Mouse (Mus musculus) heart, adult 2 months (tissue): ENCODE data around the gene Cpeb3. TPM values are rescaled to one million over a fixed set of nuclear protein-coding genes. Genes with fewer than 3 reads are reported as not detected.

Experiments
- DNase-seq, 2 experiments: peaks; one replicate each; pipeline ENCODE4 v3.0.0; 2021
- H3K27ac ChIP-seq: fragments of 200-600 bp; 2 replicates; pipeline ENCODE4 v1.8.1; 2022
- H3K27me3 ChIP-seq: fragments of 200-500 bp; 2 replicates; pipeline ENCODE4 v1.6.1; 2012; ENCODE audit warnings: mild to moderate bottlenecking, low read length, inconsistent platforms, mixed read lengths; ENCODE audit not compliant: control insufficient read depth, insufficient read depth
- H3K36me3 ChIP-seq: fragments of 200-500 bp; 2 replicates; pipeline ENCODE4 v1.6.1; 2012; ENCODE audit warnings: low read length, inconsistent platforms; ENCODE audit not compliant: control insufficient read depth, insufficient read depth
- H3K4me1 ChIP-seq: fragments of 200-500 bp; 2 replicates; pipeline ENCODE4 v1.6.1; 2011; ENCODE audit warnings: low read length; ENCODE audit not compliant: control insufficient read depth, insufficient read depth
- H3K4me3 ChIP-seq: fragments of 200-600 bp; 2 replicates; pipeline ENCODE4 v1.8.1; 2022
- H3K79me2 ChIP-seq: fragments of 200-500 bp; replicated peaks from 2 replicates; pipeline ENCODE4 v1.6.1; 2012; ENCODE audit warnings: mild to moderate bottlenecking, inconsistent platforms, low read length, moderate library complexity, mixed read lengths; ENCODE audit not compliant: control insufficient read depth, insufficient read depth
- H3K9ac ChIP-seq: fragments of 200-500 bp; 2 replicates; pipeline ENCODE4 v1.6.1; 2012; ENCODE audit warnings: low read depth, mild to moderate bottlenecking, control low read depth, inconsistent platforms, low read length, mixed read lengths
- CTCF ChIP-seq: fragments of 200-600 bp; IDR thresholded peaks from 2 replicates; pipeline ENCODE4 v1.8.1; 2022; ENCODE audit warnings: antibody characterized with exemption, mild to moderate bottlenecking, moderate library complexity
- EP300 ChIP-seq: fragments of 200-500 bp; IDR thresholded peaks from 2 replicates; pipeline ENCODE4 v1.6.1; 2011; ENCODE audit warnings: low read depth, low read length, control low read depth; ENCODE audit not compliant: insufficient read depth
- POLR2A ChIP-seq: fragments of 200-500 bp; IDR thresholded peaks from 2 replicates; pipeline ENCODE4 v1.6.1; 2011; ENCODE audit warnings: mild to moderate bottlenecking, low read depth, low read length, control low read depth; ENCODE audit not compliant: insufficient read depth
- WGBS: fragments of 180-500 bp; shearing (Covaris S2); methylation state at CpG from one replicate; pipeline ENCODE4 v1.1.7; 2018; 5-methylcytosine and 5-hydroxymethylcytosine counted together
- intact Hi-C: fragments of 180-260 bp; cut with DNase I; formaldehyde crosslinking; loops from one replicate; pipeline ENCODE4 v1.15.1; 2025
- polyA plus RNA-seq: library from polyadenylated mRNA; depleted of rRNA; stranded (reverse); fragments of >200 nt; gene quantifications from 2 replicates; pipeline ENCODE4 v1.2.3, GENCODE M21; 2012; rRNA removed
- total RNA-seq, 2 experiments: library from RNA; stranded (reverse); gene quantifications; 2 replicates each; pipeline ENCODE4 v1.2.3; 2021

Gene Cpeb3
- total and polyA plus RNA-seq, 3 experiments, result 35.6 to 96.9 (median 78.9) TPM

GRCm38 (mm10) chr19:37016890-37017289, 191.5 kb downstream of the Cpeb3 start:
- no peaks in the 10 kb centered on the region for H3K79me2 ChIP-seq
- no peak overlapping the region for H3K9ac ChIP-seq
- 91% methylated on average over 6 of the region's 6 CpGs for WGBS
- no peak for DNase-seq
- H3K27ac ChIP-seq, result no peak overlapping the region
- intact Hi-C loops, result no loop called here
- H3K4me3 ChIP-seq, result no peak overlapping the region
- peaks cover 3% of the 10 kb centered on the region; the same call in 1 of the 2 replicates for H3K4me1 ChIP-seq
- H3K27me3 ChIP-seq, result no peaks in the 10 kb centered on the region
- H3K36me3 ChIP-seq, result no peaks in the 10 kb centered on the region; the same call in 1 of the 2 replicates
- TF ChIP-seq CTCF (no peak), EP300 (no peak), POLR2A (no peak)

GRCm38 (mm10) chr19:37014173-37014939, 194.0 kb downstream of the Cpeb3 start:
- Histone ChIP-seq H3K4me3 (no peak overlapping the region), H3K4me1 (no peaks in the 10 kb centered on the region), H3K36me3 (no peaks in the 10 kb centered on the region; the same call in 1 of the 2 replicates), H3K27me3 (no peaks in the 10 kb centered on the region), H3K9ac (no peak overlapping the region), H3K79me2 (no peaks in the 10 kb centered on the region), H3K27ac (no peak overlapping the region)
- intact Hi-C loops, result no loop called here
- WGBS, result 88% methylated on average over 8 of the region's 8 CpGs
- TF ChIP-seq EP300, result no peak
- no peak for TF ChIP-seq POLR2A
- no peak for TF ChIP-seq CTCF
- DNase-seq, result no peak

GRCm38 (mm10) chr19:37013461-37013860, 194.9 kb downstream of the Cpeb3 start:
- no peaks in the 10 kb centered on the region; the same call in 1 of the 2 replicates for H3K36me3 ChIP-seq
- no peak overlapping the region for H3K27ac ChIP-seq
- H3K9ac ChIP-seq, result no peak overlapping the region
- H3K27me3 ChIP-seq, result no peaks in the 10 kb centered on the region
- H3K79me2 ChIP-seq, result no peaks in the 10 kb centered on the region
- no peak for TF ChIP-seq EP300
- TF ChIP-seq POLR2A, result no peak
- no peak for TF ChIP-seq CTCF
- intact Hi-C loops, result no loop called here
- 94% methylated on average over 6 of the region's 6 CpGs for WGBS
- DNase-seq, result no peak
- no peaks in the 10 kb centered on the region for H3K4me1 ChIP-seq
- no peak overlapping the region for H3K4me3 ChIP-seq

GRCm38 (mm10) chr19:37009878-37010281, 198.5 kb downstream of the Cpeb3 start:
- Histone ChIP-seq H3K36me3 (no peaks in the 10 kb centered on the region; the same call in none of the 2 replicates), H3K79me2 (no peaks in the 10 kb centered on the region), H3K4me1 (no peaks in the 10 kb centered on the region), H3K27ac (no peak overlapping the region), H3K27me3 (no peaks in the 10 kb centered on the region), H3K9ac (no peak overlapping the region), H3K4me3 (no peak overlapping the region)
- DNase-seq, result no peak
- TF ChIP-seq CTCF, result no peak
- no peak for TF ChIP-seq POLR2A
- TF ChIP-seq EP300, result no peak
- 73% methylated on average over 3 of the region's 3 CpGs for WGBS
- intact Hi-C loops, result no loop called here

- no peaks in the 10 kb centered on the region for H3K27me3 ChIP-seq
- no peaks in the 10 kb centered on the region for H3K79me2 ChIP-seq
- intact Hi-C loops, result no loop called here
- H3K9ac ChIP-seq, result no peak overlapping the region
- no peak overlapping the region for H3K4me3 ChIP-seq
- H3K4me1 ChIP-seq, result no peaks in the 10 kb centered on the region
- WGBS, result 89% methylated on average over 5 of the region's 5 CpGs
- H3K27ac ChIP-seq, result no peak overlapping the region
- no peaks in the 10 kb centered on the region; the same call in 1 of the 2 replicates for H3K36me3 ChIP-seq
- TF ChIP-seq CTCF (no peak), POLR2A (no peak), EP300 (no peak)
- DNase-seq, result no peak
Measured at GRCm38 (mm10) chr19:37004557-37004956, 203.8 kb downstream of the Cpeb3 start.

Other genes starting within 250 kb of the Cpeb3 start
- gene March5, start 1.1 kb downstream of the Cpeb3 start, total RNA-seq, result 10 to 100 TPM; 79.7 to 84.8 TPM
- gene March5, start 1.1 kb downstream of the Cpeb3 start, polyA plus RNA-seq, result 32.6 and 57.7 TPM in 2 replicates
- gene Ide, start 129.3 kb upstream of the Cpeb3 start, total RNA-seq, result 10 to 100 TPM; 52.2 to 99.8 TPM
- gene Ide, start 129.3 kb upstream of the Cpeb3 start, polyA plus RNA-seq, result 24.0 and 50.6 TPM in 2 replicates
- under 1 TPM; 0.34 to 0.66 TPM for gene Kif11, start 167.8 kb upstream of the Cpeb3 start, total RNA-seq
- gene Kif11, start 167.8 kb upstream of the Cpeb3 start, polyA plus RNA-seq, result 0.20 and 0.35 TPM in 2 replicates
- 1 to 10 TPM; 2.2 to 4.2 TPM for gene Hhex, start 226.2 kb upstream of the Cpeb3 start, total RNA-seq
- 2.0 and 2.3 TPM in 2 replicates for gene Hhex, start 226.2 kb upstream of the Cpeb3 start, polyA plus RNA-seq